Mouse (Mus musculus) hindbrain, postnatal 0 days (tissue): Measurements from ENCODE around the gene Fam169a. TPM values are rescaled to one million over a fixed set of nuclear protein-coding genes. Genes with fewer than 3 reads are reported as not detected.
"Not testable (repeated sequence)": the region's sequence is repeated elsewhere in the genome, so short reads cannot be mapped to it uniquely, and the experiment has no call there.

Source experiments
- ATAC-seq: fragments of 200-750 bp; cut with Nextera tagmentation; 2 replicates; pipeline ENCODE4 v1.8.0; 2017; ENCODE audit warnings: mild to moderate bottlenecking, moderate TSS enrichment, moderate library complexity
- DNase-seq: peaks from one replicate; pipeline ENCODE4 v3.0.0-alpha.2; 2015; ENCODE audit warnings: low spot score
- H3K27ac ChIP-seq: fragments of 300-500 bp; sonication (generic); 2 replicates; pipeline ENCODE4 v1.5.1; 2014; ENCODE audit warnings: mild to moderate bottlenecking
- H3K27me3 ChIP-seq: fragments of 300-500 bp; sonication (generic); 2 replicates; pipeline ENCODE4 v1.6.1; 2014; ENCODE audit warnings: low read length, mixed read lengths; ENCODE audit not compliant: insufficient read depth
- H3K36me3 ChIP-seq: fragments of 300-500 bp; sonication (generic); 2 replicates; pipeline ENCODE4 v1.6.1; 2014; ENCODE audit warnings: low read length, mixed read lengths; ENCODE audit not compliant: insufficient read depth
- H3K4me1 ChIP-seq: fragments of 300-500 bp; sonication (generic); 2 replicates; pipeline ENCODE4 v1.6.1; 2014; ENCODE audit warnings: antibody characterized with exemption, low read length, mixed read lengths; ENCODE audit not compliant: insufficient read depth
- H3K4me2 ChIP-seq: fragments of 300-500 bp; sonication (generic); 2 replicates; pipeline ENCODE4 v1.6.1; 2014; ENCODE audit warnings: low read depth, mild to moderate bottlenecking, low read length, moderate library complexity, mixed read lengths
- H3K4me3 ChIP-seq: fragments of 300-500 bp; sonication (generic); 2 replicates; pipeline ENCODE4 v1.5.1; 2014; ENCODE audit warnings: low read length
- H3K9ac ChIP-seq: fragments of 300-500 bp; sonication (generic); replicated peaks from 2 replicates; pipeline ENCODE4 v1.6.1; 2014; ENCODE audit warnings: mild to moderate bottlenecking, low read length, moderate library complexity, mixed read lengths
- H3K9me3 ChIP-seq: fragments of 300-500 bp; sonication (generic); 2 replicates; pipeline ENCODE4 v1.6.1; 2016; ENCODE audit warnings: low read length, mixed read lengths
- CTCF ChIP-seq: IDR thresholded peaks from 2 replicates; pipeline ENCODE4 v1.5.1; 2016; ENCODE audit warnings: antibody characterized with exemption, control low read depth, low read depth
- WGBS: fragments of 180-500 bp; shearing (Covaris S2); extraction: QIAGEN DNeasy Blood & Tissue Kit; methylation state at CpG from one replicate; pipeline ENCODE4 v1.1.7; 2014; 5-methylcytosine and 5-hydroxymethylcytosine counted together
- polyA plus RNA-seq: library from polyadenylated mRNA; unstranded; fragments of >200 nt; fragmentation: Nextera tagmentation; extraction: Ambion mirVana; gene quantifications from 2 replicates; pipeline ENCODE4 v1.2.1, GENCODE M21; 2015
- total RNA-seq: library from RNA; depleted of rRNA; stranded (reverse); fragments of >200 nt; gene quantifications from 2 replicates; pipeline ENCODE4 v1.2.3, GENCODE M21; 2014

Gene Fam169a
- total and polyA plus RNA-seq, 2 experiments from 2014 or later, result 24.8 to 27.8 TPM

DNA sequence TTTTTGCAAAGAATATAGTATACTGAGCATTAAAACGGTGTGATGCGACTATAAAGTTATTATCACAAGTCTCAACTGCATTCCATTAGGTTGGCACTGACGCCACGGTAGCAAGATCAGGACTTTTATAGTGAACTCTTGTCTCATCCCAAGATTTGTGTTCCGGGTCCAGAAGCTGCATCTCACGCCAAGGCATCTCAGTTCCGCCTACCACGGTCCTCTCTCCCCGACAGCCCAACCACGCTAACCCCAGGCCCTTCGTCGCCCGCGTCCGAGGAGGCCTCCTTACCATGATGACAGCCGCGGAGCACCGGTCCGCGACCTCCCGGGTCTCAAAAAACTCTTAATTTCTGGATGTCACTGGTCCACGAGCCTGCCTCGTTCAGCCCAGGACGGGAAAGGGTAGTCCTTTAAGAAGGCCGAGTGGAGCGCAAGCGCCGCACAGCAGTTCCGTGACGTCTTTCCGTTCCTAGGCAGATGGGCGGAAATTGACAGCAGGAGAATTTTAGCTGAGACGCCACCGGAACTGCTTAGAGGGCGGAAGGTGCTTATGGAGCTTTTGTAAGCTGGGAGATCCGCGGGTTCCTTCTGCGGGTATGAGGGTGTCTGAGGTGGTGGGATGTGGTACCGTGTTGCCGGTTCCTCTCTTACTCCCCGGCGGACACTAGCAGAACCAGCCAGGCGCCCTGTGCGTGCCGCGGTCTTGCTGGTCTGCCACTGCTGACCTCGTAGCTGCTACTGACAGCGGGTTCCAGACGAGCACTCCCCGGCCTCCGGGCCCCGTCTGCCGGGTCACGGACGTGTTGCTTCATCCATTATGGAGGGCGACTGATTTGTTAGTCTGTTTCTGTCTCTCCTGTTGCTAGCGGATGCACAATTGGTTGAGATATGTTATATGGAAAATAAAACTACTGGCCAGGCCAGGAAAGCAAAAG lies 70.6 kb downstream of the Fam169a start, which contains the start of the genes Gfm2 and Nsa2:
TSS of gene Gfm2 (plus strand) at position 472 of the 935 bp plus-strand sequence.
TSS of gene Nsa2 (minus strand) at position 472 of the 935 bp plus-strand sequence.
- peak within 1 kb of the TSS; percentile 86 for H3K9ac ChIP-seq
- H3K4me3 ChIP-seq, result peak within 1 kb of the TSS; percentile 91
- H3K9me3 ChIP-seq, result no peaks in the 10 kb centered on the region
- peak; percentile 99 for ATAC-seq
- H3K27me3 ChIP-seq, result no peaks in the 10 kb centered on the region
- H3K27ac ChIP-seq, result peak within 1 kb of the TSS; percentile 93
- no peak for TF ChIP-seq CTCF
- H3K36me3 ChIP-seq, result peaks cover 12% of the 10 kb centered on the region
- peak within 1 kb of the TSS; percentile 80 for H3K4me2 ChIP-seq
- under 1% methylated on average over 57 of the region's 57 CpGs for WGBS
- H3K4me1 ChIP-seq, result no peaks in the 10 kb centered on the region
- DNase-seq, result peak; percentile 96

GRCm38 (mm10) chr13:97138404-97138931 lies 71.4 kb downstream of the Fam169a start:
- TF ChIP-seq CTCF, result 0 out of 2 replicates have a peak, but pooled peaks have one; percentile 6
- not testable (repeated sequence) for H3K4me1 ChIP-seq, H3K27me3 ChIP-seq, H3K36me3 ChIP-seq, ATAC-seq, DNase-seq, H3K9me3 ChIP-seq
- H3K9ac ChIP-seq, result peak overlapping the region; percentile 86
- peak overlapping the region; percentile 91 for H3K4me3 ChIP-seq
- peak overlapping the region; percentile 93 for H3K27ac ChIP-seq
- WGBS, result 30% methylated on average over 8 of the region's 8 CpGs
- peak overlapping the region; percentile 80 for H3K4me2 ChIP-seq

GRCm38 (mm10) chr13:97142321-97142720 lies 75.2 kb downstream of the Fam169a start:
- WGBS, result 89% methylated on average over 7 of the region's 7 CpGs
- Histone ChIP-seq H3K4me3 (no peak overlapping the region), H3K27me3 (no peaks in the 10 kb centered on the region), H3K9me3 (no peaks in the 10 kb centered on the region), H3K9ac (no peak overlapping the region), H3K27ac (no peak overlapping the region), H3K36me3 (peaks cover 17% of the 10 kb centered on the region; the same call in 1 of the 2 replicates), H3K4me2 (no peak overlapping the region), H3K4me1 (no peaks in the 10 kb centered on the region)
- no peak for TF ChIP-seq CTCF
- no peak for DNase-seq
- no peak for ATAC-seq

- Histone ChIP-seq H3K4me2 (no peak overlapping the region), H3K9ac (no peak overlapping the region), H3K27ac (no peak overlapping the region), H3K27me3 (no peaks in the 10 kb centered on the region), H3K36me3 (peaks cover 34% of the 10 kb centered on the region), H3K9me3 (no peaks in the 10 kb centered on the region), H3K4me3 (no peak overlapping the region), H3K4me1 (no peaks in the 10 kb centered on the region)
- peak; percentile 79 for DNase-seq
- TF ChIP-seq CTCF, result peak; percentile 75
- no peak for ATAC-seq
- WGBS, result 57% methylated on average over 4 of the region's 4 CpGs
These were observed 78.7 kb downstream of the Fam169a start for GRCm38 (mm10) chr13:97145834-97146233.

DNA sequence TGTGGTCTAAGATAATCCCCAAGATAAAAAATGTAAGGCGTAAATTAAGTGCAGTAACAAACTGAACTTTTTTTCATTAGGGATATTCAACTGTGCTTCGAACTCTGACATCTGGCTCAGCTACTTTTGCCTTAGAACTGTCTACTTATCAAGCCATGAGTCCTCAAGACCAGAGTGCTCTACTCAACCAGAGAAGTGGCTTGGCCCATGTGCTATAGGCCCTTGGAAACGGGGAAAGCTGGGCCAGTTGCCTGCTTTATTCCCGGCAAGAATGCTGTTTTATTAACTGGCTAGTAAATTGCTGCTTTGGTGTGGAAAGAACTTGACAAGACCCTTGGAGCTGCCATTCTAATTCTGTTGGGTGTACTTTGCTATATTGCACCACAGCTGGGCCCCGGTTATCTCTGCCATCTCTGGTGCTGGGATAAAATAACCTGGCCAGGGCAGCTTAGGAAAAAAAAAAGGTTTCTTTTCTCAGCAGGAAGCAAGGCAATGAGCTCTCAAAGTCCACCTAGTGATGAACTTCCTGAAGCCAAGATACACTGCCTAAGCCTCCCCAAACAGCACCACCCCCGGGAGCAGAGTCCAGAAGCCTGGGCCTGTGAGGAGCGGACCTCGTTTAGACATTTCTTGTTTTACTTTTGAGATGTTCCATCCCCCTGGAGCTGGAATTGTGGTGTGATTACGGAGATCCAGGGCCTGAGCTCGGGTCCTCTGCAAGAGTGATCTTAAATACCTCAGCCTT lies 108.6 kb downstream of the Fam169a start:
- 85% methylated on average over 10 of the region's 10 CpGs for WGBS
- Histone ChIP-seq H3K4me1 (no peaks in the 10 kb centered on the region), H3K9me3 (no peaks in the 10 kb centered on the region), H3K27me3 (no peaks in the 10 kb centered on the region), H3K36me3 (peaks cover 61% of the 10 kb centered on the region), H3K4me2 (no peak overlapping the region), H3K4me3 (no peak overlapping the region), H3K9ac (no peak overlapping the region), H3K27ac (no peak overlapping the region)
- no peak for DNase-seq
- TF ChIP-seq CTCF, result no peak
- ATAC-seq, result no peak

DNA sequence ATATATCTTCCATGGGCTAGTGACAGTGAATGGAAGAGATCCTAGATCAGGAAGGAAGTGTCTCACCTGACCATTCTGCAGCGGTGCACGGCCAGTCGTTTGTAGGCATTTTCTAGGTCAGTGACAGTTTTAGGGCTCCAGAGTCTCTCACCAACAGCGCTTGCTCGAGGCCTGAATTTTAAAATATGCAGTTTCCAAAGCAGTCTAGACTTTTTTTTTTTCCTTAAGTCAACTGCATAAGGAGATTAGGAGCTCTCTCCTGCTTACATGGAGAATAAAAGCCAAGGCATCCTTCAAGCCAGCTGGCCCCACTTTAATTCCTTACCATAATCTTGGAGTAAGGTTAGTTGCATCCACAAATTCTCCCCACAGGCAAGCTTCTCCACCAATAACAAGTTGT lies 109.6 kb downstream of the Fam169a start:
- no peak for TF ChIP-seq CTCF
- no peak for DNase-seq
- whole genome bisulfite sequencing, result 84% methylated on average over 5 of the region's 5 CpGs
- Histone ChIP-seq H3K27me3 (no peaks in the 10 kb centered on the region), H3K4me1 (no peaks in the 10 kb centered on the region), H3K4me2 (no peak overlapping the region), H3K9me3 (no peaks in the 10 kb centered on the region), H3K4me3 (no peak overlapping the region), H3K9ac (no peak overlapping the region), H3K36me3 (peaks cover 59% of the 10 kb centered on the region), H3K27ac (no peak overlapping the region)
- no peak for ATAC-seq
